Comparison of ENCODE assay signal across 27 mouse cellular contexts in genomic region chr17:29554176-29554575, GRCm38 (mm10). TPM values are rescaled to one million over a fixed set of nuclear protein-coding genes. Genes with fewer than 3 reads are reported as not detected.
DNase-seq lines count a peak whose midpoint lies in the region; ATAC-seq and TF ChIP-seq lines count a peak whose summit lies in the region.
"Had no signal": no experiment of that assay in that cellular context is flagged by ENCODE, and none has a peak within 500 bp of the region (broad histone marks: within the 10 kb centered on the region; RNA-seq: fewer than 3 reads in every experiment).

No protein-coding gene starts in this region.

- DNase-seq in liver, embryonic 11.5 days (ENCODE audit: low spot score) = no peak
- no peak for DNase-seq in liver, embryonic 14.5 days (ENCODE audit: low read depth in 3 of 3, low spot score in 3 of 3)
- DNase-seq in gastrocnemius, adult 8-10 months (ENCODE audit: low spot score in 2 of 2) = no peak
- no peak for DNase-seq in layer of hippocampus, adult 18-20 months (ENCODE audit: low spot score in 2 of 2)
- no peak for DNase-seq in embryonic facial prominence, embryonic 10.5 days (ENCODE audit: low spot score)
- DNase-seq: adrenal gland, adult 2 months; adrenal gland, postnatal 10 days; adrenal gland, postnatal 25 days; cerebellum, adult 11 months; cerebellum, adult 18-20 months; cerebellum, adult 9-11 months; cerebellum, postnatal 14 days; cerebellum, postnatal 36 days; embryo, embryonic 11 days; forebrain, postnatal 0 days had no signal

- H3K36me3 ChIP-seq in liver, embryonic 12.5 days = no peaks in the 10 kb centered on the region
- no peaks in the 10 kb centered on the region for H3K36me3 ChIP-seq in liver, embryonic 11.5 days (ENCODE audit: control insufficient read depth, insufficient read depth, low read length)
- H3K36me3 ChIP-seq in liver, embryonic 14.5 days (replicated peaks; ENCODE audit: control insufficient read depth, insufficient read depth, low read depth) = no peaks in the 10 kb centered on the region
- no peaks in the 10 kb centered on the region for H3K36me3 ChIP-seq in liver, embryonic 16.5 days (ENCODE audit: control insufficient read depth, insufficient read depth)
- no peaks in the 10 kb centered on the region for H3K36me3 ChIP-seq in small intestine, adult 2 months (ENCODE audit: control insufficient read depth, insufficient read depth, low read length)
- H3K36me3 ChIP-seq in embryonic facial prominence, embryonic 10.5 days (replicated peaks) = peaks cover 17% of the 10 kb centered on the region
- H3K36me3 ChIP-seq: embryonic facial prominence, embryonic 12.5 days; forebrain, embryonic 15.5 days had no signal

- ATAC-seq in liver, embryonic 12.5 days = no peak
- no peak for ATAC-seq in liver, embryonic 11.5 days (replicated peaks; ENCODE audit: low FRiP score)
- ATAC-seq in liver, embryonic 14.5 days (ENCODE audit: insufficient read depth) = peak; percentile 31; the same call in 1 of the 2 replicates
- peak; percentile 54 for ATAC-seq in liver, embryonic 16.5 days (ENCODE audit: low read depth)
- ATAC-seq: forebrain, embryonic 13.5 days; forebrain, embryonic 15.5 days; forebrain, postnatal 0 days had no signal

- no peak for TF ChIP-seq POLR2A in small intestine, adult 2 months (IDR thresholded peaks at IDR 0.05; ENCODE audit: low read depth, low read length)

- H3K9me3 ChIP-seq in liver, embryonic 12.5 days (replicated peaks) = no peaks in the 10 kb centered on the region
- no peaks in the 10 kb centered on the region for H3K9me3 ChIP-seq in liver, embryonic 11.5 days (ENCODE audit: control insufficient read depth, low read length)
- H3K9me3 ChIP-seq in liver, embryonic 14.5 days (ENCODE audit: control insufficient read depth, low read length) = no peaks in the 10 kb centered on the region
- H3K9me3 ChIP-seq in liver, embryonic 16.5 days (replicated peaks; ENCODE audit: control insufficient read depth, low read length) = no peaks in the 10 kb centered on the region
- no peaks in the 10 kb centered on the region for H3K9me3 ChIP-seq in embryonic facial prominence, embryonic 10.5 days
- H3K9me3 ChIP-seq: embryonic facial prominence, embryonic 12.5 days; forebrain, embryonic 13.5 days; forebrain, embryonic 15.5 days had no signal

- no peak overlapping the region for H3K4me3 ChIP-seq in liver, embryonic 12.5 days
- no peak overlapping the region for H3K4me3 ChIP-seq in liver, embryonic 11.5 days (ENCODE audit: low read depth, low read length)
- no peak overlapping the region for H3K4me3 ChIP-seq in liver, embryonic 14.5 days (ENCODE audit: insufficient read depth in 1 of 2, low read depth in 2 of 2, low read length in 2 of 2)
- H3K4me3 ChIP-seq in liver, embryonic 16.5 days (ENCODE audit: low read depth, low read length) = no peak overlapping the region
- H3K4me3 ChIP-seq in small intestine, adult 2 months (ENCODE audit: low read depth, low read length) = no peak overlapping the region
- H3K4me3 ChIP-seq in embryonic facial prominence, embryonic 10.5 days = no peak overlapping the region
- H3K4me3 ChIP-seq: embryonic facial prominence, embryonic 12.5 days; forebrain, embryonic 13.5 days; forebrain, embryonic 15.5 days had no signal

- H3K4me1 ChIP-seq in liver, embryonic 12.5 days = peaks cover 52% of the 10 kb centered on the region
- H3K4me1 ChIP-seq in liver, embryonic 11.5 days (replicated peaks; ENCODE audit: control insufficient read depth, insufficient read depth, low read length) = peaks cover 21% of the 10 kb centered on the region
- peaks cover 14 to 17% of the 10 kb centered on the region in 2 experiments for H3K4me1 ChIP-seq in liver, embryonic 14.5 days (replicated peaks; ENCODE audit: control insufficient read depth in 2 of 2, insufficient read depth in 2 of 2, low read length in 1 of 2)
- peaks cover 19% of the 10 kb centered on the region for H3K4me1 ChIP-seq in liver, embryonic 16.5 days (ENCODE audit: control insufficient read depth, low read depth, low read length)
- H3K4me1 ChIP-seq in small intestine, adult 2 months (ENCODE audit: control insufficient read depth, insufficient read depth, insufficient read length, low read length) = peaks cover 32% of the 10 kb centered on the region; the same call in 1 of the 2 replicates
- peaks cover 24% of the 10 kb centered on the region for H3K4me1 ChIP-seq in embryonic facial prominence, embryonic 10.5 days

- H3K9ac ChIP-seq in liver, embryonic 12.5 days = no peak overlapping the region
- H3K9ac ChIP-seq in liver, embryonic 11.5 days (ENCODE audit: low read depth, low read length) = no peak overlapping the region
- no peak overlapping the region for H3K9ac ChIP-seq in liver, embryonic 14.5 days (replicated peaks)
- no peak overlapping the region for H3K9ac ChIP-seq in liver, embryonic 16.5 days (ENCODE audit: low read depth, low read length)
- H3K9ac ChIP-seq: embryonic facial prominence, embryonic 12.5 days; forebrain, embryonic 13.5 days; forebrain, embryonic 15.5 days; forebrain, postnatal 0 days had no signal

- peak overlapping the region; percentile 33; the same call in 1 of the 2 replicates for H3K27ac ChIP-seq in liver, embryonic 12.5 days
- no peak overlapping the region for H3K27ac ChIP-seq in liver, embryonic 11.5 days (ENCODE audit: low read depth, low read length)
- no peak overlapping the region for H3K27ac ChIP-seq in liver, embryonic 14.5 days
- peak overlapping the region; percentile 25 for H3K27ac ChIP-seq in liver, embryonic 16.5 days (ENCODE audit: low read length)
- peak overlapping the region; percentile 68 for H3K27ac ChIP-seq in small intestine, adult 2 months (ENCODE audit: insufficient read depth, low read depth, low read length)
- H3K27ac ChIP-seq in embryonic facial prominence, embryonic 10.5 days (replicated peaks) = no peak overlapping the region
- H3K27ac ChIP-seq: embryonic facial prominence, embryonic 12.5 days; forebrain, embryonic 13.5 days; forebrain, embryonic 15.5 days had no signal

- TF ChIP-seq CTCF in liver, embryonic 14.5 days (IDR thresholded peaks at IDR 0.05; ENCODE audit: low read depth) = no peak
- TF ChIP-seq CTCF in small intestine, adult 2 months (IDR thresholded peaks at IDR 0.05; ENCODE audit: extremely low read depth, insufficient read length, insufficient replicate concordance, low read depth, low read length) = no peak

- no peak for TF ChIP-seq EP300 in liver, embryonic 14.5 days (IDR thresholded peaks at IDR 0.05; ENCODE audit: low read depth)

- no peaks in the 10 kb centered on the region for H3K27me3 ChIP-seq in liver, embryonic 12.5 days (replicated peaks)
- H3K27me3 ChIP-seq in liver, embryonic 11.5 days (replicated peaks; ENCODE audit: control insufficient read depth, insufficient read depth, low read length) = no peaks in the 10 kb centered on the region
- no peaks in the 10 kb centered on the region for H3K27me3 ChIP-seq in liver, embryonic 14.5 days (ENCODE audit: control insufficient read depth, insufficient read depth, low read length)
- no peaks in the 10 kb centered on the region for H3K27me3 ChIP-seq in liver, embryonic 16.5 days (ENCODE audit: control insufficient read depth, insufficient read depth, low read depth, low read length)
- no peaks in the 10 kb centered on the region for H3K27me3 ChIP-seq in small intestine, adult 2 months (ENCODE audit: control insufficient read depth, insufficient read depth, low read length)
- H3K27me3 ChIP-seq in embryonic facial prominence, embryonic 10.5 days (replicated peaks; ENCODE audit: low read depth, poor library complexity, severe bottlenecking) = no peaks in the 10 kb centered on the region
- H3K27me3 ChIP-seq: embryonic facial prominence, embryonic 12.5 days; forebrain, embryonic 13.5 days; forebrain, embryonic 15.5 days had no signal

- no peak overlapping the region for H3K4me2 ChIP-seq in liver, embryonic 12.5 days
- H3K4me2 ChIP-seq in liver, embryonic 11.5 days = no peak overlapping the region
- H3K4me2 ChIP-seq in liver, embryonic 14.5 days (ENCODE audit: low read depth) = no peak overlapping the region
- no peak overlapping the region for H3K4me2 ChIP-seq in liver, embryonic 16.5 days (ENCODE audit: low read depth, low read length)
- H3K4me2 ChIP-seq: embryonic facial prominence, embryonic 12.5 days; forebrain, embryonic 13.5 days; forebrain, embryonic 15.5 days had no signal

RNA-seq across cellular contexts. Expression of gene Tmem217, which starts 2.0 kb away (rescaled TPM):
- 0.67 and 0.68 TPM in 2 replicates for polyA plus RNA-seq in liver, embryonic 12.5 days (2016; fragmentation: Nextera tagmentation; extraction: Ambion mirVana)
- polyA plus RNA-seq in liver, embryonic 11.5 days (2014; fragmentation: Nextera tagmentation; extraction: Ambion mirVana) = 0.42 and 0.52 TPM in 2 replicates
- polyA plus RNA-seq in liver, embryonic 14.5 days (2012; rRNA removed) = 0.09 TPM in 1 of 2 replicates, not detected in the other
- polyA plus RNA-seq in liver, embryonic 14.5 days (2014; fragmentation: Nextera tagmentation; extraction: Ambion mirVana) = not detected in 2 replicates
- 0.22 TPM in 1 of 2 replicates, not detected in the other for polyA plus RNA-seq in liver, embryonic 16.5 days (2015; fragmentation: Nextera tagmentation; extraction: Ambion mirVana)
- polyA plus RNA-seq in small intestine, adult 2 months (2012; rRNA removed) = 0.29 TPM in 1 of 2 replicates, not detected in the other
- total RNA-seq in gastrocnemius, adult 8-10 months (2022) = not detected
- total RNA-seq in layer of hippocampus, adult 18-20 months (2021) = not detected
- 1.0 and 1.5 TPM in 2 replicates for polyA plus RNA-seq in embryonic facial prominence, embryonic 10.5 days (2016; fragmentation: Nextera tagmentation; extraction: Ambion mirVana)
- total RNA-seq: adrenal gland, adult 2 months; adrenal gland, postnatal 10 days; forebrain, postnatal 0 days had no signal
- polyA plus RNA-seq: C2C12 had no signal

RNA-seq across cellular contexts. Expression of gene Tbc1d22b, which starts 4.6 kb away (rescaled TPM):
- 7.4 and 7.9 TPM in 2 replicates for polyA plus RNA-seq in liver, embryonic 12.5 days (2016; fragmentation: Nextera tagmentation; extraction: Ambion mirVana)
- polyA plus RNA-seq in liver, embryonic 11.5 days (2014; fragmentation: Nextera tagmentation; extraction: Ambion mirVana) = 11.5 and 11.8 TPM in 2 replicates
- polyA plus RNA-seq in liver, embryonic 14.5 days (2012; rRNA removed) = 3.3 and 3.6 TPM in 2 replicates
- 2.3 and 2.9 TPM in 2 replicates for polyA plus RNA-seq in liver, embryonic 14.5 days (2014; fragmentation: Nextera tagmentation; extraction: Ambion mirVana)
- 2.7 TPM in 2 replicates for polyA plus RNA-seq in liver, embryonic 16.5 days (2015; fragmentation: Nextera tagmentation; extraction: Ambion mirVana)
- 13.8 and 27.3 TPM in 2 replicates for polyA plus RNA-seq in small intestine, adult 2 months (2012; rRNA removed)
- 10 to 100 TPM in 2 of 4 experiments, 1 to 10 TPM in 2; 9.4 to 13.6 (median 10.0) TPM for total RNA-seq in gastrocnemius, adult 8-10 months (2022)
- total RNA-seq in layer of hippocampus, adult 18-20 months (2021) = 10 to 100 TPM; 37.8 to 41.4 TPM
- 18.4 and 19.5 TPM in 2 replicates for polyA plus RNA-seq in embryonic facial prominence, embryonic 10.5 days (2016; fragmentation: Nextera tagmentation; extraction: Ambion mirVana)

RNA-seq across cellular contexts. Expression of gene Gm17657, which starts 4.7 kb away (rescaled TPM):
- polyA plus RNA-seq in liver, embryonic 12.5 days (2016; fragmentation: Nextera tagmentation; extraction: Ambion mirVana) = not detected in 2 replicates
- 0.11 TPM in 1 of 2 replicates, not detected in the other for polyA plus RNA-seq in liver, embryonic 11.5 days (2014; fragmentation: Nextera tagmentation; extraction: Ambion mirVana)
- polyA plus RNA-seq in liver, embryonic 14.5 days (2012; rRNA removed) = not detected in 2 replicates
- not detected in 2 replicates for polyA plus RNA-seq in liver, embryonic 14.5 days (2014; fragmentation: Nextera tagmentation; extraction: Ambion mirVana)
- polyA plus RNA-seq in liver, embryonic 16.5 days (2015; fragmentation: Nextera tagmentation; extraction: Ambion mirVana) = not detected in 2 replicates
- not detected in 2 replicates for polyA plus RNA-seq in small intestine, adult 2 months (2012; rRNA removed)
- not detected for total RNA-seq in gastrocnemius, adult 8-10 months (2022)
- not detected for total RNA-seq in layer of hippocampus, adult 18-20 months (2021)
- not detected in 2 replicates for polyA plus RNA-seq in embryonic facial prominence, embryonic 10.5 days (2016; fragmentation: Nextera tagmentation; extraction: Ambion mirVana)
- total RNA-seq: adrenal gland, adult 2 months; adrenal gland, postnatal 10 days; adrenal gland, postnatal 25 days; adrenal gland, postnatal 4 days; common myeloid progenitor, adult 5-6 weeks; forebrain, postnatal 0 days had no signal
- polyA plus RNA-seq: adrenal gland, adult 2 months; brain, embryonic 14.5 days; C2C12; embryonic facial prominence, embryonic 12.5 days; embryonic facial prominence, embryonic 14.5 days; forebrain, embryonic 11.5 days; forebrain, embryonic 13.5 days; forebrain, embryonic 15.5 days; forebrain, postnatal 0 days had no signal

Comparison
In these comparisons a context has a peak if more than half of its experiments do, and no peak if none do; other contexts are left out.
1. ATAC-seq: peak in liver, embryonic 14.5 days (single experiment) and liver, embryonic 16.5 days (single experiment); none in liver, embryonic 12.5 days (single experiment) and liver, embryonic 11.5 days (single experiment).
2. H3K27ac ChIP-seq: peak in liver, embryonic 12.5 days (single experiment), liver, embryonic 16.5 days (single experiment) and small intestine, adult 2 months (single experiment); none in liver, embryonic 11.5 days (single experiment), liver, embryonic 14.5 days (single experiment) and embryonic facial prominence, embryonic 10.5 days (single experiment).